Mouse (Mus musculus) thymus, adult 18-20 months (tissue): ENCODE measurements around the gene March6.

Experiments used
- DNase-seq, 2 experiments: peaks; one replicate each; pipeline ENCODE4 v3.0.0; 2022; ENCODE audit warnings: mixed read lengths in 2 of 2

Gene March6

DNA sequence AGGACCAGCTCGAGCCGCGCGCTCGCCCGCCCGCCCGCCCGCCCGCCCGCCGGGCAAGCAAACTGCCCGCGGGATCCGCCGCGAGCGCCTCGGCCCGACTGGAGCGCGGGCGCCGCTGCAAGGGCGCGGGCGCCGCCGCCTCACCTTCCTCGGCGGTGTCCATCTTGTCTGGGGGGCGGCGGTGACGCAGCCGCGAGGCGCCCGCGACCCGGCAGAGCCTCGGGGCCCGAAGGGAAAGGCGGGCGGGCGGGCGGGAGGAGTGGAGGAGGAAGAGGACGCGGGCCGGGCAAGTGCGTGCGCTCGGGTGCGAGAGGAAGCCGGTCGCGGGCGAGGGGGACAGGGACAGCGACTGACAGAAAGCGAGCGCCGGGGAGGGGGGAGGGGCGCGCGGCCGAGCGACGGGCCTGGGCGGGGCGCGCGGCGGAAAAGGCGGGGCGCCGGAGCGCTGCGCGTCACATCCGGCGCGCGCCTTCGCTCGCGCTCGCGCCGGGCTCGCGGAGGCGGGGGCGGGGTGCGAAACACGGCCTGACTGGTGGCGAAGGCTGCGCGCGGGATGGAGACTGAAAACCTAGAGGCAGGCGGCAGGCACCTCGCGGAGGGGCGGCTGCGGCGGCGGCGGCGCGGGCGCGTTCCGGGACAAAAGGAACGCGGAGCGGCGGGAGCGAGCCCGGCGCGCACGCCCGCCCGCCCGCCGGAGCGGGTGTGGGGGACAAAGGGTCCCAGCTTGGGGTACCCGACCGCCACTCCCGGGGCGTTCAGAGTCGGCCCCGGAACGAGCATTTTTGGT lies at the start of gene March6:
Gene March6, minus strand, starts transcription at position 395 of the 787 bp plus-strand sequence.
- DNase-seq, result peak; percentile 81 to 84

DNA sequence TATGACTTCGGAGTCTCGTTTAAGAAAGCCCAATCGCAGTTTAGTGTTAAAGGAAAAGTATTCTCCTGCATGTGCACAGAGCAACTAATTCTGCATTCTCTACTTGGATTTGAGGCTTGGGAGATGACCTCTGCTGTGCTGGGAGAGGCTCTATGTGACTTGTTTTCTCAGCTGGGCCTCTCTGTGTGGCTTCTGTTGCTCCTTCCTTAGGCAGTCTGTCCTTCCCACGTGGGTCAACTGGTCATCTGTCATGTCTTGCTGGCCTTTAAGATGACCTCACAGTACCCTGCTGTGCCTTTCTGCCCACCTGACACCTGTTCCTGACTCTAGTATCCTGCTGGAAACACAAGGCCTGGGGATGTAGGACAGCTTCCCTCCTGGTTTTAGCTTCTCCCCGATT lies 45.2 kb upstream of the March6 start:
- no peak for DNase-seq

DNA sequence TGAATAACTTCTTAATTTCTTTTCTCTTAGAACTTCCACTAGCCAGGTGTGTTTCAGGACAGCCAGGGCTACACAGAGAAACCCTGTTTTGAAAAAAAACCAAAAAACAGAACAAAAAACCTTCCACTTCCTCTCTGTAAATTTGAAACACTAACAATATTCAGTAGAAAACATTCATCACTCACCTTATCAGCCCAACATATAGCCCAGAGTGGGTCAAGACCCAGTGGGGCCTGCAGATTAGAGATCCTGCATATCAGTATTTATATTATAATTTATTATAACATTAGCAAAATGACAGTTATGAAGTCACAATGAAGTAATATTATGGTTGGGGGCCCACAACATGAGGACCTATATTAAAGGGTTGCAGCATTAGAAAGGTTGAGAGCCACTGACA lies 42.8 kb upstream of the March6 start:
- DNase-seq, result no peak

DNA sequence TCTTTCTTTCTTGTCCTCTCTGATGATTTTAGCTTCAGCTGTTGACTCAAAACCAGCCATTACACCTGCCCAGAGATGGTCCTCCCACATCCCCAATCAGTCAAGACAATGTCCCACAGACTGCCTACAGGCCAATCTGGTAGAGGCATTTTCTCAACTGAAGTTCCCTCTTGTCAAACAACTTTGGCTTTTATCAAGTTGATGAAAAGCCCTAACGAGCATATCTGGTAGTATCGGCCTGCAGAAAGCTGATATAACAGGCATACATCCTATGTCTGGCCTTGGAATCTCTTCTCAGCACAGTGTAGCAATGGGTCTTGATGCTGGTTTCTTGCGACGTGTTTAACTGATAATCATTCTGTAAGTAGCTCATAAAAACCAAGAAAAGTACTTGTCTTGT lies 42.4 kb upstream of the March6 start:
- no peak for DNase-seq

DNA sequence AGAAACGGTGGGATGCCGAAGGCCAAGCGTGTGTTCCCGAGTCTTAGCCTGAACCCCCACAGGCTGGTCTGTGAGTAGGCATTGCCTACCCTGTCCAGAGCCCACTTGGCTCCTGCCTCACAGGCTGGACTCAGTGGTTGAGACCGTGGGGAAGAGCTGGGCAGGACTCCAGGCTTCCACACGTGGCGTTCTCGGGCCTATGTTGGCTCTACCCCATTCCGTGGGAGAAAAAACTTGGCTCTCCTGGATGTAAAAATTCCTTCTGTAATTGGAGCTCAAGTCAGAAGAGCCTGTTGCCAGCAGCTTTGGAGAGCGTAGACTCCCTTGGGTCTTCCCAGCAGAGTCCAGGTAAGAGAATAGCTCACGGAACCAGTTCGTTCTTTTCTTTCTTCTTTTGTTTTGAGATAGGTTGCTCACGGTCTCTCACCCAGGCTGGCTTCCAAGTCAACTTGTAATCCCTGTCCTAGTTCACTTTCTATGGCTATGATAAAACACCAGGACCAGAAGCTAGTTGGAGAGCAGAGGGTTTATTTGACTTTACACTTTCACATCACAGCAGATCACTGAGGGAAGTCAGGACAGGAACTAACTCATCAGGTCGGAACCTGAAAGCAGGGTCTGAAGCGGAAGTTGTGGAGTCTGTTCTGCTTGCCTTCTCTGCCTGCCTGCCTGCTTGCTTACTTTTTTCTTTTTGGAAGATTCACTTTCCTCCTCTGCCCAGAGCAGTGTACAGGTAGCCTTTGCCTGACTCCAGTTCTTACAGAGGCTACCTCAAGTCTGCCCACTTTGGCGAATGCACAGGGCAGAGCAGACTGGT lies 41.3 kb upstream of the March6 start:
- no peak for DNase-seq

DNA sequence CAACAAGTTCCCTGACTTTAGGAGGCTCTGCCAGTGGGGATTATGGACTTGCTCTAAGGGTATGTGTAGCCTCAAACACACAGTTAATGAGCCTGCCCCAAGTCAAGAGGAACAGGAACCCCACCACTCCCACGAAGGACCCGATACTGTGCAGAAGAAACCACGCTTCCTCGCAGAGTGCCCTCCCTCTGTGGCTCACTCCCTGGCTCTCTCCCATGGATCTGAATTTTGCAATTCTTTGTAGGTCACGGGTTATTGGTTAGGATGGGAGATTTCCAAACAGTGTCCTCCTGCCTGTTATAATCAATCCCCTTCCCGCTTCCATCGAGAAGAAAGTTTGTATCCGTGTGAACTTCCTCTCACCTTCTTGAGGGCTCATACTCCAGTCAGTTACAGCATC lies 40.1 kb upstream of the March6 start:
- no peak for DNase-seq

DNA sequence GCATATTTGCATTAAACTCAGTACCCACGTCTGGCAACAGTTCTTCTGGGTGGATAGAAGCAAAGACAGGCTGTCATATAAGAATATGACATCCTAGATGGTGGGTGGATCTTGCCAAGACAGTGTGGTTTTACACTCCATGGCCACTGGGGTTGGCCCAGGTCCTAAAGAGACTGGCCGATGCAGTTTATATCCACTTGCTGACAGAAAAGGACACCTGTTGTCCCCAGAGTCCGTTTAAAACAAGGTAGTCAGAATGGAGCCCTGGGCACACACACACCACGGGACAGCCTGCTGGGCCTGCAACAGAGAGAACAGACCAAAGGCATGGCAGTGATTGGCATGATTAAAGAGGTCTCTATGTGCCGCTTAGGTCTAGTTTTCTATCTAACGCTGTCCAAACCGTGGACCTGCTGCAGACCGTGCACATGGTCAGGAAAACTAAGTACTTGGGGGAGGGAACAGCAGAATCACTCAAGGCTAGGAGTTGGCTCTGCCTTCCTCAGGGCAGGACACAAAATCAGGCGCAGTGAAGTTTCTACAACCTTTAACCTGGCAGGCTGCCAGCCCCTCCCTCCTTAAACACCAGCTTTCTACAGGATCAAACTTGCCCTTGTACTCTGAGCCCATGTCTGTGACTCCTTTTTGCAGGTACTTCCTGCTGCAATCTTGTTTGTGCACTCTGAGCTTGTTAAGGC lies 38.6 kb upstream of the March6 start:
- DNase-seq, result no peak

DNA sequence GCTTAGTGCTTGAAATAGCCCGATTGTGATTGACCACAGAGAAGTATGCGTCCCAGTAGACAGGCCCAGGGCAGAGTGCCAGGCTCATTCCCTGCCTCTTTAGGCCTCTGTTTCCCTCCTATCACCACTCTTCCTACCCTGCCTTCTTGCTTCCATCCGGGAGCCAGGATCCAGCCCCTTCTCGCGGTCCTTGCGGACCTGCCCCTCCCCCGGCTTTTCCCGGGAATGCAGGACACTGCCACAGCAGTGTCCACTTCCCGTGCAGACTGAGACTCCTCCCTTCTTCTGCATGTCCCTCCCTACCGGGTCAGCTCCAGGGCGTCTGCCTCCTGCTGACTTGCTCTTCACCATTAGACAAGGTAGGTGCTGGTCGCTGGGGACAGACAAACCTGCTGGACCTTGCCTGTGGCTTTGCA lies 37.7 kb upstream of the March6 start:
- no peak for DNase-seq

DNA sequence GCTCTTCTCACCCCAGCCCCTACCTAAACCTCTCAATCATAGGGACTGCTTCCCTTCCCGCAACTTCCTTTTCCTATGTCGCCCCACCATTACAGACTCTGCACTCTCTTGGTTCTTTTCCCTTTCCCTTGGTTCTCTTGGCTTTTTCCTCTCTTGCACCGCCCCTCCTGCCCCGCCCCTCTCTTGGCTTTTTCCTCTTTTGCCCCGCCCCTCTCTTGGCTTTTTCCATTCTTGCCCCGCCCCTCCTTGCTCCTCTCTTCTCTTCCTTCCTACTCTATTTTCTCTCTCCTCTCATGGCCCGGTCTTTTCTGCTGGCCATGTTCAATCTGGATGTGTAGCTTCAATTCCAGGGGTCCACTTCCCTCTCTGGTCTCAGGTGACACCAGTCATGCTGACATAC lies 36.6 kb upstream of the March6 start:
- DNase-seq, result no peak

DNA sequence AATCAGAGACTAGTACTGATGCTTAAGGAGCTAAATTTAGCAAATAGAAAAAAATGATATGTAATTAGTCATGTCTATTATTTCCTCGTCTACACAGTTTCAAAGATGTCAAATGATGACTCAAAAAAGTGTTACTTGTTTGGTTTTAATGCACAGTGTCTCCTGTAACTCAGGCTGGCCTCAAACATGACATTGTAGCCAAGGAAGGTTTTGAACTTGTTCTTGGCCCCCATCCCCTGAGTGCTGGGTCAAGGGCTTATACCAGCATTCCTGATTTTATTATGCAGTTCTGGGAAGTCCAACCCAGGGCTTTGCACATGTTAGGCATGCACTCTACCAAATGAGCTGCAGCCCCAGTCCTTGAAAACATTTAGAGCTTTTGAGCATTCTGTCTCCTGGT lies 34.9 kb upstream of the March6 start:
- DNase-seq, result no peak

DNA sequence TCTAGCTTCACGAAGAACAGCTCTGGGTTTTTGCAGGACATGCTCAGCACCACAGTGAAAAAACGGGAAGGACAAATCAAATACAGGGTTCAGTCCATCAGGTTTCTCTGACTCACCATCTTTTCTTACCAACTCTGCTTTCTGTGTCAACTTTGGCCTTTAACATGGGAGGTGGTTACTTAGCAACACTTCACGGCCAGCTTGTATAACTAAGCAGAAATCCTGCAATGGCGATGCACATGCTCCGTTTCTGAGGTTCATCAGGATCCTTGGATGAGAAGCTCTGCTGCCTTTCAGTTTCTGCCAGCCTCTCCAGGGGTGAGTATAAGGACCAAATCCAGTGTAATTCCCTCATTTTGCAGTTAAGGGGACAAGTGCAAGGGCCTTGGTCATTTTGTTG lies 34.3 kb upstream of the March6 start, which contains the start of gene Cmbl:
Gene Cmbl, plus strand, starts transcription at position 206 of the 400 bp plus-strand sequence.
- no peak for DNase-seq

DNA sequence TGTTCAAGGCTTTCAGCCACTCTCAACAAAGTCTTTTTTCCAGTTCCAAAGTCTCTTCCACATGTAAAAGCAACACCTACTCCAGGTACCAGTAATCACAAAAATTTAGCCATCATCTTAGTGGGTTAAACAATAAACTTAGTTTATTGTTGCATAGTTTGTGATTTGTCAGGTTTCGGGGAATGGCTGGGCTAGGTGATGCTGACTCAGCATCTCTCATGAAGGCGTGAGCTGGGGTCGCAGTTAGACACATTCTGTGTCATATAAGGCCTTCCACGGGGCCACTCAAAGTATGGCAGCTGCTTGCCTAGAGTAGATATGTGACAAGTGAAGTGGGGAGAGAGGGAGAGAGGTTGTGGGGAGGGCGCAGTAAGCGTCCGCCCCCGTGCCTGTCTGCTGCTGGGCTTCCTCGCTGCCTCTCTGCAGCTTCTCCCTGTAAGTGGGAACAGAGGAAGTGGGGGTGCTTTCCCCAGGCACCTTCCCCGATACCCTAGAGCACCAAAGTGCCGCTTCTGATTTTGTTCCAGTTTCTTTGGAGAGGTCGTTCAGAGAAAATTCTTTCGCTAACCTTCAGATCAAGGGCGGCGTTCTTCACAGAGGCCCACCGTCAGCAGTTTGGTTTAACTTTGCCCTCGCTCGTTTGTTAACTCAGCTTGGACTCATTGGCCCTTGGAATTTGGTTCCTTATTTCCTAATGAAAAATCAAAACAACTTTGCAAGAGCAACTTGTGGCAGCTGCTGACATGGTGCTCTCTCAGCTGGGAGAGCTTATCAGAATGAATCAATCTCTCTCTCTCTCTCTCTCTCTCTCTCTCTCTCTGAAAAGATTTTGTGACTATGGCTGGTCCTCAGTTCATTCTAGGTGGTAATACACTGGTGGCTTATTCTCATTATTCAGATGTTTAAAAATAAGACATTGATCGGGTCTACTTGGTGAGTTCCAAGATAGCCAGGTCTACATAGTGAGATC lies 33.0 kb upstream of the March6 start:
- DNase-seq, result no peak

DNA sequence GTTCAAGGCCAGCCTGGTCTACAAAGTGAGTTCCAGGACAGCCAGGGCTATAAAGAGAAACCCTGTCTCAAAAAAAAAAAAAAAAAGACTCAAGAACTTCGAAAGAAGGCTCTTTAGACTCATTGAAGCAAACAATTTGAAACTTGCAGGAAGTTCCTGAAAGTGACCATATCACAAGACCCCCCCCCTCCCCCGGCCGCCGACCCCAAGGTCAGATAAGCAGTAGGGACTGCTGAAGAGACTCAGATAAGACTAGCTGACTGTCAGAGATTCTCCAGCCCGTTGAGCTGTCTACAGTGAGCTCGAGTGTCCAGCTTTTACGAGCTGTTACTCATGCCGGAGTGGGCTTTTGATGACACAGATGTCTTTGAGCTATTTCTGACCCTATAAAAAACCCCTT lies 32.0 kb upstream of the March6 start:
- DNase-seq, result no peak

DNA sequence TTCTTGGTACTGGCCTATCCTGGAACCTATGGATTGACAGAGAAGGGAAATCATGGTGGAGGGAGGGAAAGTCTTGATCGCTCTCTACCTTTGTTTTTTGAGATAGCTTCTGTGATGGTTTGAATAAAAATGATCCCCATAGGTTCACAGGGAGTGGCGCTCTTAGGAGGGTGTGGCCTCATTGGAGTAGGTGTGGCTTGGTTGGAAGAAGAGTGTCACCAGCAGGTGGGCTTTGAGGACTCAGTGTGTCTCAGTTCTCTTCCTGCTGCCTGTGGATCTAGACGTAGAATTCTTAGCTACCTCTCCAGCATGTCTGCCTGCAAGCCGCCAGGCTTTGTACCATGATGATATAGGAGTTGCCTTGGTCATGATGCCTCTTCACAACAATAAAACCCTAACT lies 31.1 kb upstream of the March6 start:
- no peak for DNase-seq

DNA sequence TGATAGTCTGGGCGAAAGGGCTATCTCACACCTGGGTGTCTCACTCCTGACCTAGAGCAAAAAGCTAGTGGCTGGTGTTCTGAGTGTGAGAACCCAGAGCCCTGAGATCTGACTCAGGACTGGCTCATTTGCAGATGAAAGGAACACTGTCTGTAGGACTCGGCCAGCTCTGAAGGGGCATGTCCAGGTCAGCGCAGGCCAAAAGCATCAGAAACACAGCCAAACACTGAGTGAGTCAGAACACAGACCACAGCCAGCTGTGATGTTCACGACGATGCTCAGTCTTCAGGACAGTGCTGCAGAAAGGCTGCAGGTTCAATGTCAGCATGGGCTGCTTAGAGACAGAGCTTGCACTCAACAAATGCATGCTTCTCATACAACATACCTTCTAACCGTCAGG lies 30.5 kb upstream of the March6 start:
- DNase-seq, result no peak

DNA sequence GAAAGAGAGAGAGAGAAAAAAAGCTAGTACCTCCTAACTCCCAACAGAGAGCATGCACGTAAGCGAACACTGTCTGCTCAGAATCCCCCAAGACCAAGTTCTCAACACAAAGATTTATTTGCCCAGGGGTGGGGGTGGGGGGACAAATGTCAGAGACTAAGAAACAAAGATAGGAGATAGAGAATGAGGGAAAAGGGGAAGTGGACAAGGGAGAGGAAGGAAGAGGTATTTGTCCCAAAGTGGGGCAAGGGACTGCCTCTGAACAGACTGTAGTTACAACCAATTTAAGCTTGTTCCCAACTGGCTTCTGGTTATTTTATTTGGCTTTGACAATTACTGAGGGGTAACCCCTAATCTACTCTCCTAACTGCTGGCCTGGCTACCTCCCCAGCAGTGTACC lies 24.0 kb upstream of the March6 start:
- no peak for DNase-seq

DNA sequence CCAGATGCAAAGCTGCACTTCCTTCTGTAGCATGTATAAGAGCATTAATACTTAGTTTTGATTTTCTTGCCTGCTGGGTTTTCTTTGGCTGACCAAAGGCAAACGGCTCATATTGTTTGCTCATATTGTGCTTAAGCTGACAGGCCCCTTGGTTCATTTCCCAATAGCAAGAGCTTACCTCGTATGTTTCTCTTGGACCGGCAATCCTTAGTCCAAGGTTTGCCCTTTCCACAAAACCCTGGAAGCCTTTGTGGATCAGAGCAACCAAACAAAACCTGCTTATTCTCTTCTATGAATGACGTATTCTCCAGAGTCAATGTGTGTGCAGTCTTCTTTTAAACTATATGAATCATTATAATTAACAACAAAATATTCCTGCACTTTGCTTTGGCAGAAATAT lies 19.5 kb upstream of the March6 start:
- DNase-seq, result no peak

DNA sequence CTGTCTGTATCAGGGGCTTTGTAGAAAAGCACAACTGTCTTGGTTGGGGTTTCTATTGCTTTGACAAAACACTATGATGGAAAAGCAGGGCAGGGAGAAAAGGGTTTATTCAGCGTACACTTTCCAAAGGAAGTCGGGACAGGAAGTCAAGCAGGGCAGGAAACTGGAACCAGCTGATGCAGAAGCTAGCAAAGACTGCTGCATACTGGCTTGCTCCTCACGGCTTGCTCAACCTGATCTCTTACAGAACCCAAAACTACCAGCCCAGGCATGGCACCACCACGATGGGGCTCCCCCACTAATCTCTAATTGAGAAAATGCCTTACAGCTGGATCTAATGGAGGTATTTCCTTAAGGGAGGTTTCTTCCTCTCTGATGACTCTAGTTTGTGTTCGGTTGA lies 16.6 kb upstream of the March6 start:
- no peak for DNase-seq

DNA sequence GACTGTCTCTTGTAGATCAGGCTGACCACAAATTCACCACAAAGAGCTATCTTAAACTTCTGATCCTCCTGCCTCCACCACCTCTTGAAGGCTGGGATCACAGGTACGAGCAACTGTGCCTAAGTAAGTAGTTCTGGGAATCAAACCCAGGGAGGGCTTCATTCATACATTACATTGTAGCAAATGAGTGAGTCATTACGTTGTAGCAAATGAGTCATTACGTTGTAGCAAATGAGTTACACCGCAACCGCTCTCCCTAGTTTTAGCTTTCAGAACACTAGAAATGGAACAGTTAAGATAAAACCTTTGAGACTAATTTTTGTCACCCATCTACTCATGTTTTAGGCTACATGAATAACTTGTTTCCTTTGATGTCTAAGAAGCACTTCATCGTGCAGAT lies 15.4 kb upstream of the March6 start:
- no peak for DNase-seq

DNA sequence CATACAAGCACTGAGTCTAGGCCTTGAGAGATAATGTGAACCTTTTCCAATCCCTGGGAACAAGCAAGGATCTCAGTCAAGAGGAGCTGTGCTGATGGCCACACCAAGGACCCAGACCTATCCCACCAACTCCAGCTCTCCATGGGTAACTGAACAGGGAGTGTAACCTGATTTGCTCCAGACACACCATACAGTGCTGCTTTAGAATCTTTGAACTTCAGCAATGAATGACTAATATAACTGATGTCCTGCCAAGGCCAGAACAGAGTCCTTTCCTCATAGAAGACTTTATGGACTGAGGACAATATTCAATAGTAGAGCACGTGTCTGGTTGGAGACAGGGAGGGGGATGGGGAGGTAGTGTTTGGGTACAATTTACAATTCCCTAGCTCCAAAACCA lies 14.2 kb upstream of the March6 start:
- no peak for DNase-seq

DNA sequence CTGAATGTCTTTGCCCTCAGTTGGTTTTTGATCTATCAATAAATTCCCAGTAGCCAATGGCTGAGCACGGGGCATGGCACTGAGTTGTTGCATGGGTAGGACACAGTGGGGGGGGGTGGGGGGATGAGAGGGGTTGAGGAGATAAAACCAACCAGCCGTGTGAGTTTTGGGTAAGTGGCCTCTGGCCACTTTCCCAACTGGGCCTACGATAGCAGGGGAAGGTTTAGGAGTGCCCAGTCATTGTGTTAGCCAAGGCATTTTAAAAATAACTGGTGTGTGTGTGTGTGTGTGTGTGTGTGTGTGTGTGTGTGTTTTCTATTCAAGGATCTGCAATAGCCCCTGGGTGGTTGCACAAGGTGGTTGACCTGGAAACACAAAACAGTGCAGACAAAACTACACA lies 12.4 kb upstream of the March6 start:
- no peak for DNase-seq
